Mouse (Mus musculus) ES-Bruce4 (cell line): ENCODE measurements at regions not wholly inside any gene's neighbourhood (a gene's known extent, or its start where the extent isn't known, plus 50 kb on each side); places are given as distances from the start of the nearest gene placed in this dataset.
"Not testable (repeated sequence)": the region's sequence is repeated elsewhere in the genome, so short reads cannot be mapped to it uniquely, and the experiment has no call there.

Experiments used
- H3K27ac ChIP-seq: 2 replicates; pipeline ENCODE4 v1.5.1; 2012; ENCODE audit warnings: low read length, inconsistent platforms; ENCODE audit not compliant: insufficient read depth
- H3K27me3 ChIP-seq: 2 replicates; pipeline ENCODE4 v1.6.1; 2012; ENCODE audit warnings: mild to moderate bottlenecking, low read length, inconsistent platforms; ENCODE audit not compliant: control insufficient read depth, poor library complexity, insufficient read depth, severe bottlenecking
- H3K36me3 ChIP-seq: 2 replicates; pipeline ENCODE4 v1.6.1; 2012; ENCODE audit warnings: inconsistent platforms, mild to moderate bottlenecking, low read length, moderate library complexity; ENCODE audit not compliant: control insufficient read depth, poor library complexity, insufficient read depth, severe bottlenecking
- H3K4me1 ChIP-seq: one replicate; pipeline ENCODE4 v1.8.1; 2011; ENCODE audit warnings: low read length; ENCODE audit not compliant: control insufficient read depth, insufficient read depth
- H3K4me3 ChIP-seq: 2 replicates; pipeline ENCODE4 v1.5.1; 2011; ENCODE audit warnings: low read depth, mild to moderate bottlenecking, low read length
- H3K9ac ChIP-seq: 2 replicates; pipeline ENCODE4 v1.6.1; 2012; ENCODE audit warnings: low read depth, mild to moderate bottlenecking, inconsistent platforms; ENCODE audit not compliant: poor library complexity, severe bottlenecking
- H3K9me3 ChIP-seq: replicated peaks from 2 replicates; pipeline ENCODE4 v1.6.1; 2012; ENCODE audit warnings: mild to moderate bottlenecking, low read length, inconsistent platforms; ENCODE audit not compliant: control insufficient read depth, poor library complexity, insufficient read depth, severe bottlenecking
- CTCF ChIP-seq: IDR thresholded peaks from one replicate; pipeline ENCODE4 v1.8.1; 2011; ENCODE audit warnings: low read depth, low read length
- EP300 ChIP-seq: IDR thresholded peaks from 2 replicates; pipeline ENCODE4 v1.6.1; 2011; ENCODE audit warnings: low read depth, low read length; ENCODE audit not compliant: insufficient read depth
- POLR2A ChIP-seq: IDR thresholded peaks from one replicate; pipeline ENCODE4 v1.8.1; 2011; ENCODE audit warnings: low read length; ENCODE audit not compliant: insufficient read depth

GRCm38 (mm10) chr14:18486132-18486800 is 154.6 kb upstream of the Ube2e1 start:
- H3K27ac ChIP-seq: no peak overlapping the region
- no peak overlapping the region for H3K9ac ChIP-seq
- no peaks in the 10 kb centered on the region for H3K9me3 ChIP-seq
- no peak for TF ChIP-seq EP300
- no peak for TF ChIP-seq POLR2A
- TF ChIP-seq CTCF: no peak
- no peaks in the 10 kb centered on the region for H3K27me3 ChIP-seq
- H3K4me3 ChIP-seq: no peak overlapping the region
- H3K4me1 ChIP-seq: no peaks in the 10 kb centered on the region
- no peaks in the 10 kb centered on the region for H3K36me3 ChIP-seq

- Histone ChIP-seq H3K27ac (no peak overlapping the region), H3K9me3 (no peaks in the 10 kb centered on the region), H3K27me3 (no peaks in the 10 kb centered on the region), H3K4me1 (no peaks in the 10 kb centered on the region), H3K4me3 (no peak overlapping the region), H3K36me3 (no peaks in the 10 kb centered on the region), H3K9ac (no peak overlapping the region)
- TF ChIP-seq EP300: no peak
- TF ChIP-seq POLR2A: no peak
- TF ChIP-seq CTCF: no peak
Measured at GRCm38 (mm10) chr14:18485526-18485925, 153.9 kb upstream of the Ube2e1 start.

- no peaks in the 10 kb centered on the region for H3K4me1 ChIP-seq
Measured at GRCm38 (mm10) chr14:18476795-18477320, 145.2 kb upstream of the Ube2e1 start.

GRCm38 (mm10) chr14:18468611-18469010 is 137.0 kb upstream of the Ube2e1 start:
- peaks cover 12% of the 10 kb centered on the region for H3K9me3 ChIP-seq
- no peaks in the 10 kb centered on the region for H3K36me3 ChIP-seq
- peaks cover 3% of the 10 kb centered on the region for H3K4me1 ChIP-seq
- no peak overlapping the region for H3K9ac ChIP-seq
- H3K27ac ChIP-seq: no peak overlapping the region
- no peak for TF ChIP-seq EP300
- no peak for TF ChIP-seq POLR2A
- no peak for TF ChIP-seq CTCF
- no peaks in the 10 kb centered on the region for H3K27me3 ChIP-seq
- H3K4me3 ChIP-seq: no peak overlapping the region

More at GRCm38 (mm10) chr14:18476795-18477320, 145.2 kb upstream of the Ube2e1 start:
- Histone ChIP-seq H3K36me3 (no peaks in the 10 kb centered on the region), H3K4me3 (no peak overlapping the region), H3K27me3 (no peaks in the 10 kb centered on the region), H3K27ac (no peak overlapping the region), H3K9me3 (no peaks in the 10 kb centered on the region), H3K9ac (no peak overlapping the region)
- TF ChIP-seq EP300 (no peak), POLR2A (no peak), CTCF (no peak)

- not testable (repeated sequence) for H3K36me3 ChIP-seq, H3K9ac ChIP-seq, H3K27me3 ChIP-seq, H3K4me1 ChIP-seq, H3K4me3 ChIP-seq
- H3K27ac ChIP-seq: peak overlapping the region; percentile 46; the same call in 1 of the 2 replicates
- TF ChIP-seq EP300: peak; percentile 69; the same call in 1 of the 2 replicates
- peaks cover 12% of the 10 kb centered on the region for H3K9me3 ChIP-seq
Measured at GRCm38 (mm10) chr14:18466864-18467263, 135.2 kb upstream of the Ube2e1 start.

GRCm38 (mm10) chr14:18464199-18464598 is 132.5 kb upstream of the Ube2e1 start:
- not testable (repeated sequence) for H3K27me3 ChIP-seq, H3K4me3 ChIP-seq, H3K36me3 ChIP-seq, H3K27ac ChIP-seq, H3K4me1 ChIP-seq, H3K9ac ChIP-seq
- peaks cover 12% of the 10 kb centered on the region for H3K9me3 ChIP-seq
